Mouse (Mus musculus): ENCODE measurements around the gene Ostf1. TPM values are rescaled to one million over a fixed set of nuclear protein-coding genes. Genes with fewer than 3 reads are reported as not detected.

Gene Ostf1
- polyA plus RNA-seq, 1 experiment from 2014 or later = 29.5 TPM

DNA sequence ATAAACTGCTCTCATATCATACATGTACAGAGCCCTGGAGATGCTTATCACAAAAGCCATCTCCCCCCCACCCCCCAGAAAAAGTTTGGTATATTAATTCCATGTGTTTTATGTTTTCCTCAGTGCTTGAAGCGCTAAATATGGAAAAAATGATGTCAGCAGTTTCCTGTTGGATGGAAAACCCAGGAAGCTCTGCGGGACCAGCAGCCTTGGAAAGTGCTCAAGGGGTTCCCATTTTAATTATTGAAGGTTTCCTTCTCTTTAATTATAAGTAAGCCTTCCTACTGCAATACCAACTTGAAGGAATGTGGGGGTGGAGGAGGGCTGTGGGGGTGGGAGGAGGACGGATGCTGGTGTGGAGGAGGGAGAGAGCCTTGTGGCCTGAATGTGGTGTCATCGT, 9.4 kb upstream of the Ostf1 start:
- no peak overlapping the region for H3K4me3 ChIP-seq
- H3K9ac ChIP-seq = no peak overlapping the region
- H3K9me3 ChIP-seq (replicated peaks) = no peaks in the 10 kb centered on the region
- no peak overlapping the region for H3K27ac ChIP-seq
- H3K4me2 ChIP-seq = no peak overlapping the region
- WGBS = 82% methylated on average over 4 of the region's 4 CpGs
- H3K4me1 ChIP-seq = no peaks in the 10 kb centered on the region
- H3K36me3 ChIP-seq (ENCODE audit: poor library complexity, severe bottlenecking) = no peaks in the 10 kb centered on the region
- H3K27me3 ChIP-seq = no peaks in the 10 kb centered on the region
- no peak for ATAC-seq

- Histone ChIP-seq H3K27ac (no peak overlapping the region), H3K4me3 (no peak overlapping the region), H3K4me1 (no peaks in the 10 kb centered on the region), H3K9me3 (replicated peaks) (no peaks in the 10 kb centered on the region), H3K27me3 (no peaks in the 10 kb centered on the region), H3K36me3 (ENCODE audit: poor library complexity, severe bottlenecking) (no peaks in the 10 kb centered on the region), H3K4me2 (no peak overlapping the region), H3K9ac (no peak overlapping the region)
- WGBS = 31% methylated on average over 2 of the region's 2 CpGs
- no peak for ATAC-seq
Measured at GRCm38 (mm10) chr19:18639552-18639951, 7.9 kb upstream of the Ostf1 start.

DNA sequence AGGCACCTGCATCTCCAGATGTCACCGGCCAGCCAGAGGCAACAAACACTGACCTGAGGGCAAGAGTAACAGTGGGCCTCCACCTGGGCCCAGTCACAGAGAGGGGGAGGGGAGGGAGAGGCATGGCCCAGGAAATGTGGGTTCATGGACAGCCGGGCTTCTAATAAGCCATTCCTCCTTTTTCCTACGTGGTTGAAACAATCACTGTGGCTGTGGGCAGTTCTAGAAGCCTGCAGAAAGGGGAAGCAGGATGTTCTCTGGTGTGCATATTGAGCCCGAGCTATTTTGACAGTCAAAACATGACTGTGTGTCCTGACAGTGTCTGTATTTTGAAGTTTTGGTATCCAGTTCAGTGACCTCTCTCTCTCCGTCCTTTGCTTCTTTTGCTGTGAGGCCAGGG, 7.3 kb upstream of the Ostf1 start:
- WGBS = 76% methylated on average over 5 of the region's 5 CpGs
- H3K9me3 ChIP-seq (replicated peaks) = no peaks in the 10 kb centered on the region
- no peak overlapping the region for H3K4me2 ChIP-seq
- H3K9ac ChIP-seq = no peak overlapping the region
- H3K4me3 ChIP-seq = no peak overlapping the region
- H3K27me3 ChIP-seq = no peaks in the 10 kb centered on the region
- no peaks in the 10 kb centered on the region for H3K4me1 ChIP-seq
- ATAC-seq = no peak
- H3K36me3 ChIP-seq (ENCODE audit: poor library complexity, severe bottlenecking) = no peaks in the 10 kb centered on the region
- H3K27ac ChIP-seq = no peak overlapping the region

DNA sequence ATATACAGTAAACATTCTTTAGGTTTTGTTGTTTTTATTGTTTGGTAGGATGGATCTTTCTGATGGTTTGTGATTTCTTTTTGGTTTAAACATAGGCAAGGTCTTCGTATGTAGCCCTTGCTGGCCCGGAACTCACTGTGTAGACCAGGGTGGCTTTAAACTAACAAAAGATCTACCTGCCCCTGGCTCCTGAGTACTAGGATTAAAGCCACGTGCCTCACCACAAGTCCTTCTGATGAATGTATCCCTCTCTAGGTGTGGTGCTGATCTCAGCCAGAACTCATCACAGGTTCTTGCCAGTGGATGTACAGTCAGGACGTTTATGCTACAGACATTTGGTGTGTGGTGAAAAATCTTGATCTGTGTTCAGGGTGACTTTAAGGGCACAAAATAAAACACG, 6.3 kb upstream of the Ostf1 start:
- H3K27me3 ChIP-seq = no peaks in the 10 kb centered on the region
- H3K27ac ChIP-seq = no peak overlapping the region
- no peak overlapping the region for H3K9ac ChIP-seq
- no peak overlapping the region for H3K4me3 ChIP-seq
- H3K4me2 ChIP-seq = no peak overlapping the region
- WGBS = 84% methylated on average over 5 of the region's 5 CpGs
- H3K9me3 ChIP-seq (replicated peaks) = no peaks in the 10 kb centered on the region
- H3K36me3 ChIP-seq (ENCODE audit: poor library complexity, severe bottlenecking) = no peaks in the 10 kb centered on the region
- no peaks in the 10 kb centered on the region for H3K4me1 ChIP-seq
- no peak for ATAC-seq

- Histone ChIP-seq H3K27me3 (0 out of 2 replicates have a peak, but pooled peaks cover 7% of the 10 kb centered on the region), H3K36me3 (ENCODE audit: poor library complexity, severe bottlenecking) (no peaks in the 10 kb centered on the region), H3K9ac (0 out of 2 replicates have a peak overlapping the region, but pooled peaks have one; percentile 72), H3K4me2 (peak overlapping the region; percentile 93), H3K4me3 (peak overlapping the region; percentile 80), H3K4me1 (peaks cover 9% of the 10 kb centered on the region; the same call in 1 of the 2 replicates), H3K9me3 (replicated peaks) (no peaks in the 10 kb centered on the region), H3K27ac (no peak overlapping the region)
- 67% methylated on average over 13 of the region's 13 CpGs for WGBS
- ATAC-seq = no peak
Measured at GRCm38 (mm10) chr19:18632231-18633185, 885 bp upstream of the Ostf1 start.

- Histone ChIP-seq H3K9me3 (replicated peaks) (no peaks in the 10 kb centered on the region), H3K36me3 (ENCODE audit: poor library complexity, severe bottlenecking) (no peaks in the 10 kb centered on the region), H3K4me1 (peaks cover 9% of the 10 kb centered on the region; the same call in 1 of the 2 replicates), H3K4me3 (peak overlapping the region; percentile 80), H3K9ac (peak overlapping the region; percentile 72), H3K4me2 (peak overlapping the region; percentile 93), H3K27ac (no peak overlapping the region; the same call in 1 of the 2 replicates), H3K27me3 (0 out of 2 replicates have a peak, but pooled peaks cover 7% of the 10 kb centered on the region)
- WGBS = under 1% methylated on average over 40 of the region's 40 CpGs
- ATAC-seq = peak; percentile 62
Measured at GRCm38 (mm10) chr19:18631161-18631643, 421 bp downstream of the Ostf1 start.

GRCm38 (mm10) chr19:18630221-18631119, 1.2 kb downstream of the Ostf1 start:
- peak overlapping the region; percentile 72 for H3K9ac ChIP-seq
- no peak for ATAC-seq
- H3K36me3 ChIP-seq (ENCODE audit: poor library complexity, severe bottlenecking) = no peaks in the 10 kb centered on the region
- H3K27me3 ChIP-seq = 0 out of 2 replicates have a peak, but pooled peaks cover 7% of the 10 kb centered on the region
- no peak overlapping the region for H3K27ac ChIP-seq
- H3K4me1 ChIP-seq = peaks cover 9% of the 10 kb centered on the region; the same call in 1 of the 2 replicates
- H3K4me3 ChIP-seq = peak overlapping the region; percentile 80
- peak overlapping the region; percentile 93 for H3K4me2 ChIP-seq
- WGBS = 8% methylated on average over 17 of the region's 17 CpGs
- H3K9me3 ChIP-seq (replicated peaks) = no peaks in the 10 kb centered on the region

DNA sequence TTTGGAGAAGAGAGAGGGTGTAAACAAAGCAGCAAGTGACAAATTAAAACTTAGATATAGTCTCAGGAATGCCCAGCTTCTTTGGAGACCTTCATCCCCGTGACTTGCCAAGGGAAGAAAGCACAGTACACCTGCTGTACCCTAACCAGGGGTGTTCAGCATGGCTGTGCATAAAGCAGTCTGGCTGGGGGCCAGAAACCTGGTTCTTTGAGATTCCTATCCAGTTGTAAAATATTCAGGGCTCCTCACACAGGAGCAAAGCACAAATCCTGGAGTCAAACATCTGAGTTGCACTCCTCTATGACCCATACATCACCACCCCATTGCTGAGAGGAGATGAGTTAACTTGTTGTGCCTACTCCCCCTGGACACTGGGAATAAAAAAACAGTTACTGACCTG, 2.0 kb downstream of the Ostf1 start:
- peaks cover 9% of the 10 kb centered on the region; the same call in 1 of the 2 replicates for H3K4me1 ChIP-seq
- H3K9me3 ChIP-seq (replicated peaks) = no peaks in the 10 kb centered on the region
- no peak overlapping the region; the same call in 1 of the 2 replicates for H3K4me2 ChIP-seq
- H3K27me3 ChIP-seq = 0 out of 2 replicates have a peak, but pooled peaks cover 7% of the 10 kb centered on the region
- ATAC-seq = no peak
- no peak overlapping the region for H3K27ac ChIP-seq
- WGBS = 42% methylated on average over 1 of the region's 1 CpGs
- H3K4me3 ChIP-seq = no peak overlapping the region
- no peaks in the 10 kb centered on the region for H3K36me3 ChIP-seq (ENCODE audit: poor library complexity, severe bottlenecking)
- no peak overlapping the region for H3K9ac ChIP-seq

DNA sequence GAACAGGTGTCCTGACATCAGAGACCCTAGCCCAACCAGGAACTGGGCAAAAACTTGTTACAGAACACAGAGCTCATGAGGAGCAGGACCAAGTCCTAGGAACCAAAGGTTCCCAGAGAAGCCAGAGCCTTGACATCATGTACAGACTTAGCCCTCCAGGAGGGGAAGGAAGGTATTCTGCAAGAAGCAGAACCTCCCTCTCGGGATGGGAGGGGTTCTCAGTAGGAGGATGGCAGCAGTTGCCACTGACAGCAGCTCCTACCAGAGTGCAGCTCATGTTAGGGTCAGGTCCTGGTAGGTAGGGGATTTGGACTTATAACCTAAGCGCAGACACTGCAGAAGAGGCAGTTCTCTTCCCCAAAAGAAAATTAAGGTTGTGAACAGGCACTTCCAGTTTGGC, 7.7 kb downstream of the Ostf1 start:
- no peak overlapping the region for H3K4me3 ChIP-seq
- no peaks in the 10 kb centered on the region for H3K27me3 ChIP-seq
- H3K9me3 ChIP-seq (replicated peaks) = no peaks in the 10 kb centered on the region
- H3K36me3 ChIP-seq (ENCODE audit: poor library complexity, severe bottlenecking) = no peaks in the 10 kb centered on the region
- no peak overlapping the region for H3K27ac ChIP-seq
- 77% methylated on average over 2 of the region's 2 CpGs for WGBS
- H3K4me2 ChIP-seq = no peak overlapping the region
- no peaks in the 10 kb centered on the region for H3K4me1 ChIP-seq
- H3K9ac ChIP-seq = no peak overlapping the region
- ATAC-seq = no peak

DNA sequence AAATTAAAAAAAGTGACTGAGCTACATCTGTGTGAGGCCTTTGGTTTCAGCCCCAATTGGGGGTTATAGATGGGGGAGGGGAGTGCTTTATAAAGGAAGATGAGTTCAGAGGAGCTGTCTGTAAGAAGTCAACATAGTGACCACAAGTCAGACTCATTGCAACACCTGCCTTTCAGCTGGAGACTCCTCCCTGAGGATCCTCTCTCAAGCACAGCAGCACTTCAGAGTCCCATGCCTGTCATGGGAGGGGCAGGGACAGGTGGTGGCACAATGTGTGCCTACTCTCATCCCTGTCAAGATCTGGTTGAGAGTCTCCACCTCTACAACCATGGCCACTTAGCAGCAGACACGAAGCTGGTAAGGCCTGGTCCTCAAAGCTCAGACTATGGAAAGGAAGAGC, 11.9 kb downstream of the Ostf1 start:
- H3K4me1 ChIP-seq = no peaks in the 10 kb centered on the region
- no peaks in the 10 kb centered on the region for H3K36me3 ChIP-seq (ENCODE audit: poor library complexity, severe bottlenecking)
- H3K9ac ChIP-seq = no peak overlapping the region
- H3K9me3 ChIP-seq (replicated peaks) = no peaks in the 10 kb centered on the region
- ATAC-seq = no peak
- WGBS = 89% methylated on average over 1 of the region's 1 CpGs
- no peak overlapping the region for H3K4me2 ChIP-seq
- no peaks in the 10 kb centered on the region for H3K27me3 ChIP-seq
- no peak overlapping the region for H3K4me3 ChIP-seq
- H3K27ac ChIP-seq = no peak overlapping the region

DNA sequence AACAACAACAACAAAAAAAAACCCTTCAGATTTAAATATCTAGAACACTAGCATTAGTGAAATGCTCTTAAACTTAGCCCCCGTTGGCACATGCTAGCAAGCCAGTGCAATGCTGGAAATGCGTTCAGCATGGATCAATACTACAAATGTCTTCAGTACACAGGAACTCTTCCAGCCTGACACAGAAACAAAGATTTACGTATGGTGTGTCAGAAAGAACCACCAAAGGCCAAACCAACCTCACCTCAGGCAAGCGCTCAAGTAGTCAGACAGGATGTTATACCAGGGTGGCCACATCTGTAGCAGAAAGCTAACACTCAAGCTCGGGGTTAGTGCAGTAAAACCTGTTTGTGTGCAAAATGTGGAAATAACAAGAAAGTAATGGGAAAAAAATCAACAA, 12.6 kb downstream of the Ostf1 start:
- no peaks in the 10 kb centered on the region for H3K4me1 ChIP-seq
- H3K4me3 ChIP-seq = no peak overlapping the region
- no peak for ATAC-seq
- H3K9ac ChIP-seq = no peak overlapping the region
- no peaks in the 10 kb centered on the region for H3K36me3 ChIP-seq (ENCODE audit: poor library complexity, severe bottlenecking)
- H3K27ac ChIP-seq = no peak overlapping the region
- H3K27me3 ChIP-seq = no peaks in the 10 kb centered on the region
- no peaks in the 10 kb centered on the region for H3K9me3 ChIP-seq (replicated peaks)
- 84% methylated on average over 5 of the region's 5 CpGs for WGBS
- no peak overlapping the region for H3K4me2 ChIP-seq

DNA sequence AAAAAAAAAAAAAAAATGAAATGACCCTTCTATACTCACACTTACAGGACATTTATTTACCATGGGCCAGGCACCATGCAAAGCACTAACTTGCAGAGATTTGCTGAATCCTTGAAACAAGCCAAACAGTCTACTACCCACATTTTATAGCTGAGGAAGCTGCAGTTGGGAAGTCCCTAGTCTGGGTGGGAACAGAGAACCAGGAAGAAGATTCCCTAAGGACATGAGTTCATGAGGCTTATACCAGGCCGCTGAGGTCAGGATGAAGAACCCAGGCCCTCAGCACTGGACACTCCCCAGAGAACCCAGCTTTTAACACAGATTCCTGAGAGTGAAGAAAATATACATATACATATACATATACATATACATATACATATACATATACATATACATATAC, 14.1 kb downstream of the Ostf1 start:
- Histone ChIP-seq H3K4me1 (no peaks in the 10 kb centered on the region), H3K4me2 (no peak overlapping the region), H3K27ac (no peak overlapping the region), H3K9me3 (replicated peaks) (no peaks in the 10 kb centered on the region), H3K4me3 (no peak overlapping the region), H3K27me3 (no peaks in the 10 kb centered on the region), H3K9ac (no peak overlapping the region), H3K36me3 (ENCODE audit: poor library complexity, severe bottlenecking) (no peaks in the 10 kb centered on the region)
- WGBS = 96% methylated on average over 1 of the region's 1 CpGs
- no peak for ATAC-seq
